Mouse (Mus musculus): ENCODE results near the gene Cd151. TPM values are rescaled to one million over a fixed set of nuclear protein-coding genes. Genes with fewer than 3 reads are reported as not detected.

The Cd151 gene
- polyA plus RNA-seq (2017; shearing (Covaris generic)): 10 to 100 TPM in 1 of 2 experiments, 1 to 10 TPM in 1; 7.8 to 12.0 TPM

DNA sequence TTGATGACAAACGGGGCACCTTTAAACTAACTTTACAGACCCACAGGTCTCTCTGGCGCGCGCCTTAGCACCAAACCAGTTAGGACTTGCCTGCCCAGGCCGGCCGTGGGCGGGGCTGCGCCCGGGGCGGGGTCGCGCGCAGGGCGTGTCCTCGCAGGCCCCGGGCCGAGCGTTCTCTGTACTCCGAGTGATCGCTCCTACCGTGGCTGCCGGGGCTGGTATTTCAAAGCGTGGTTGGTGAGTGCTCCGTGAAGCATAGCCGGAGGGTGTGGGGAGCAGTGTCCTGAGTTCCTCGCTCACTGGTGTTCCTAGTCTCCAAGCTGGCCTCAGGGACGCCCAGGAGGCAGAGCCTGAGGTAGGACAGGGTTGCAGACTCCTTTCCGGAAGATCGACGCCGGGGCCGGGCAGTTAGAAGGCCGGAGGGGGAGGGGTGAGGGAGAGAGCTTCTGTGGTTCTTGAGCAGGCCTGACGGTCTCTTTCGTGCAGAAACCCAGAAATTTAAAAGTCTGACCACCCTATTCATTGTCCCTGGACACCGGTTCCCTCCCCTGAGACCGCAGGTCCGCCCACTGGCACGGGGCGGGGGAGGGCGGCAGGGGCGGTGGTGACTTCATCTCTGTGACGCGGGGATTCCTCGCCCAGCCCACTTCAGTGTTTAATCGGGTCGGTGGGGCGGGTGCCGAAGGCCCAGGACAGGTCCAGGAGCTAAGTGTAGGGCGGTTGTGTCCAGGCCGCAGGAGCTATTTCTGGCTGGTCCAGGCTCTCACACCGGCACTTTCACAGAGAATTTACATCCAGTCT, at the start of gene Cd151:
Gene Cd151 (plus strand): TSS at position 163 of the 801 bp plus-strand sequence.
- ATAC-seq: peak; percentile 74

DNA sequence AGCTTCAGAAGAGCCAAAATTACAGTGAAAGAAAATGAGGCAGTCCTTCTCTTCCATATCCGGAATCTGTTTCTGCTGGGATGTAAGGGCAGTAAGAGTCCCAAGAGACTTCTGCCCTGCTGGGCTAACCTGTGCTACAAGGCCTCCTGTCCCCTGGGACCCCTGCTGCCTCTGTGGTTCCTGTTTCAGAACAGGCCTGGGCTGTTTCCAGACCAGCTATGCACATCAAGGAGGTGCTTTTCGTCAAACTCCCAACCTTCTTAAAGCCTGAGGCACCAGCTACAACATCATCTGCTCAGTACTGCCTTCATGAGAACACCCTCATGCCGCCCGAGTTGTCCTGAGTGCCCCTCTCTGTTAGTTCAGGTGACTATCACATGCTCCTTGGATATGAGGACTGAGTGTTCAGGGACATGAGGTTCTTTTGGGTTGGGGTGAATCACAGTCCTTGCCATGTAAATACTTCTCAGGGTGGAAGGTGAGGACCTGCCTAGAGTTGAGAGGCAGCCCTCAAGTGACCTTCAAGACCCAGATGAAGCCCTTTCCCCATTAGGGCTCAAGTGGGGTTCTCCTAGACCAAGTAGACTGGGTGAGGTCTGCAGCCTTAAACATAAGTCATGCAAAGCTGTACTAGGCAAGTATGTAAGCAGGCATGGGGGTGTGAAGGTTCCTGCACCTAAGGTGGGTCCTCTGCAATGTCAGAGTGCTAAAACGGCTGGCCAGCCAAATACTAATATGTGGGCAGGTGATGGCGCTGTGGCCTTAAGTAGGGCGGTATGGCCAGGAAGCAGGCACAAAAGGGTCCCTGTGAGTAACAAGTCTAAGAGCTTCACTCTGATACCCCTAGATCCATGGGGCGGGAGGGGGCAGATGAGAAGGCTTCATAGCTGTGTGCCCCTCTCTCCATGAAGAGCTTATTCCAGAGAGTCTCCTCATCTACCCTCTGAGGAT, 49.2 kb upstream of the Cd151 start:
- ATAC-seq: no peak

DNA sequence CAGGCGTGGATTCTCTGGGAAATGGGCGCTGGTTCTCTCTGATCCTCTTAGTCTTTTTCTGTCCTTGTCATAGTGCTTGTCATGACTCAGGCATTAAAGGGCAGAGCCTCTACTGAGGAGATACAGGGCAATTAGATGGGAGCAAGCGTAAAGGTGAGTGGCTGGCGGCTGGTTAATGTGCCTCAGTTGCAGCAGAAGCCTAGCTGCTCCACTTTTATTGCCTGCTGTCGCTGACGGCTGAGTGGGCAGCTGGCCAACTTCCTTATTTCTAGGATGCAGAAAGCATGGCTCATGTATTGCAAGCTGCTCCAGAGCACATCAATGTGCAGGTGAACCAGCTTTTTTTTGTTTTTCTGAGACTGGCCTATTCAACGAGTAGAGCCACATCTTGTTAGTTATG, 48.2 kb upstream of the Cd151 start:
- no peak for ATAC-seq

DNA sequence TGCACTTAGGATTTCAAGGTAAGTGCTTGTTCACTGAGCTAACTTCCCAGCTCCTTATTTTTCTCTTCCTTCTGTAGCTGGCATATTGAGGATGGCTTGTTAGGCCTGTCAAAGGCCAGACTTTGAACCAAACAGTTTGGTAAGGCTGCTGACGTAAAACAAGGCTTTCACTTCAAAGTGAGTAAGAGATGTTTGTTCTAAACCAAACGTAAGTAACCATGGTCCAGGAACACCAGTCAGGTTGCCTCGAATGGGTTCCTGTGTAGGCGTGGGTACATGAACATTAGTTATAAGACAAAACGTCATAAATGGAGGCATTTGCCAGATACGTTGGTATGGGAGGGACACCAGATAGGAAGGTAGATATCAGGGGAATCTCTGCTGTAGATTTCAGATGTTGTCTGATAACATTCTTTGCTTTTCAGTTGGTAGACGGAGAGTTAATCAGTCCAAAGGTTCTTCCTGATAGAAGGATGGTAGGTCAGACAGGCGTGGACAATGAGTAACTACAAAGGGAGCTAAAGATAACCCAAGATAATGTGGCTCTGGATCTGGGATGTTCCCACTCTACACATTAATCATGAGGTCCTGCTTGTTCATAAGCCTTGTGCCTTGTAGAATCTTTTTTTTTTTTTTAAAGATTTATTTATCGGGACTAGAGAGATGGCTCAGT, 47.0 kb upstream of the Cd151 start:
- no peak for ATAC-seq

GRCm38 (mm10) chr7:141423811-141424210, 43.4 kb upstream of the Cd151 start:
- ATAC-seq: no peak

GRCm38 (mm10) chr7:141426948-141427730, 40.1 kb upstream of the Cd151 start:
- no peak for ATAC-seq

DNA sequence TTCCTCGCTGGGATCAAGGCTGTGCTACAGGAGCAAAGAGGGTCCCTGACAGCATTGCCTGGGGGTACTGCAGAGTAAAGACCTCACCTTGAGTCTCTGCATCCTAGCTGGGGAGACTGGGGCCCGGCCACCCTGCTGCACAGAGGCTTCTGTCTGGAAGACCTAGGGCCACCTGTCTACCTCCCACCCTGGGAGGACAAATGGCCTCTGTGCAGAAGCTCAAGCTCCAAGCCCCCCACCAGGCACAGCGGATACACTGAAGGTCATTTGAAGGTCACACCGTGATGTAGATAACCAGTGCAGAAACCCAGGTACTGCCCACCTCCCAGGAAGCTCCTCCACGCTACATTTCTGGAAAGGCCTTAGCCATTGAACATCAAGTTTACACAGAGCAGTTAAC, 38.5 kb upstream of the Cd151 start:
- ATAC-seq: no peak

DNA sequence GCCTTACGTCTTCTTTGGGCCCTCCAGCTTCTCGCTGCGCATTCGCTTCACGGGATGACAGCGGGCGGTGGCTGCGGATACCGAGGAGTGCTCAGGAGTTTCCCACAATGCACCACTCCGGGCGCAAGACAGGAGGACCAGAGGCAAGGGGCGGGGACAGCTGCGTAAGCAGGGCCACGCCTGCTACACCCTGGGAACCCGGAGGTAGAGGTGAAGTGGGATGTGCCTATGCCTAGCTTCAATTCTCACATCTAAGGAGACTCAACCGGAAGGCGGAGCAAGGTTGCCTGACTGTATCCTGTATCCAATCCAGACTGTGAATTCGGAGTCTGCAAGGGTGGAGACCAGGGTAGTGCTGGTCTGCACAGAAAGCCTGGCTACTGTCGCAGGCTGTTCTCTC, 37.9 kb upstream of the Cd151 start, which contains the start of gene Cend1:
Gene Cend1 (minus strand): TSS at position 182 of the 400 bp plus-strand sequence.
- no peak for ATAC-seq

DNA sequence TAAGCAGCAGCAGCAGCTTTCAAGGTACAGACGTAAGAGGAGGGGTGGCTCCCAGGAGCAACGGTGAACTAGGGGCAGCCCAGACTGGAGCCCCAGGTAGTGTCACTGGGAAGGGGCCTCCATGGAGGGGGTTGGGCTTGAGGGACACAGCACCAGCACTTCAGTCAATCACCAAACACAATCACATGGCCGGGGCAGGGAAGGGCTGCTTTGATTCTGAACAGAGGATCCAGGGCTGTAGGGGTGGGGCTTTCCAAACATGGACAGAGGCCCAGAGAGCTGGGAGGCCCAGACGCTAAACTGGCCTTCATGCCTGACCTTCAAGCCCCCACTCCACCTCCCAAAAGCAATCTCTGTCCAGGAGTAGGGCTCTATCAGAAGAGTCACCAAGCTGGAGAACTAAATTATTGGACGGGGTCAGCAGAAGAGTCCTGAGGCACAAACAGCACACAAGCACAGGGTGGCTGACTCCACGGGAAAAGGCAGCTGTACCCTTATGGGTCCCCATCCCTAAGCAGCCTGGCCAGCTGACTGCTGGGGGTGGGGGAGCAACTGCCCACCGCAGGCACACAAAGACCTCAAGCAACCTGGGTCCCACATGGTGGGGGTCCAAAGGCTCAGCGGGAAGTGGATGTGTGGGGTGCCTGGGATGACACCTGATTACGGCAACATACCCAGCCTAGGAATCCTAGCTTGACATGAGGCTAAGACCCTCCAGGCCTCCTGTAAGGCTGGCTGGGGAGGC, 37.2 kb upstream of the Cd151 start:
- no peak for ATAC-seq

DNA sequence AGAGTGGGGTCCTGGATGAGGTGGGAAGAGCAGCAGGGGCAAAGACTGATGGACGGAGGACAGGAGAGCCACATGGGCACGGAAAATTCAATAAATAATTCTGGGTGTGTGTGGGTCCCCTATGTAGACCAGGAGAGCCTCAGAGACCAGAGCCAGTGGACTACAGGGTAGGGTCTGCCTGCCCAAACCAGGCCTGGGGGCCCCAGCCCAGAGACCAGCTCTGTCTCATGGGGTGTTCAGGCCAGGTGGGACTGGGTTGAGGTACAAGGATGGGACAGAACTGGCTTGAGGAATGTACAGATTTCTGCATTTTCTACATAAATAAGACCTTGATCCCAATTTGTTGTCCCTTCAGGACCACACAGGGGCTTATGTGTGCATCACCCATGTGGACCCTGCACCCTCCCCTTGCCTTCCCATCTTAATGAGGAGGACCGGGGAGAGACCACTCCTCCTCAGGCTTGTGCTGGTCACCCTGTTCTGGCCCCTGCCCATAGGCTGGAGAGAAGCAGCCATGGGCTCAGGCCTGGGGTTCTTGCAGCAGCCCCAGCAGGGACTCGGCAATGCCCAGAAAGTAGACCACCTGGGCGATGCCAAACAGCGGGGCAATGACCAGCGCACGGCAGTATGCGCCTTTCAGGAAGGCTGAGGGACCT, 36.5 kb upstream of the Cd151 start:
- ATAC-seq: no peak

GRCm38 (mm10) chr7:141431434-141432185, 35.6 kb upstream of the Cd151 start:
- ATAC-seq: no peak

DNA sequence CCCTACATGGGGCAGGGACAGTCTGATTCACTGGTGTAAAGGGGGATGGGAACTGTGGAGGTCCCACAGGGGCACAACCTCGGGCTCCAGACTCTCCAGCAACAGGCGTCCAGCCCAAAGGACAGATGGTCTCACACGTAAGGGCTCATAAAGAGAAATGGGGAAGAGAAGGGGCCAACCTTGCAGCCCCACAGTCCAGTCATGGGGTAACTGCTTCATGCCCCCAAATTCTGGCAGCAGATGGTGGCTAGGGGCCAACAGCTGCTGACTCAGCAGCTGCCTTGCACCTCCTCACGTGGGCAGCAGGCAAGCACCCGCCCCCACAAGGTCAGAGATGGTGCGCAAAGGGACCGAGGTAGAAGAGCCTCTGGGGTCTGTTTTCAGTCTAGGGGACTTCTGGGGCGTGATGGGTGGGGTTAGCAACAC, 35.0 kb upstream of the Cd151 start:
- ATAC-seq: no peak

DNA sequence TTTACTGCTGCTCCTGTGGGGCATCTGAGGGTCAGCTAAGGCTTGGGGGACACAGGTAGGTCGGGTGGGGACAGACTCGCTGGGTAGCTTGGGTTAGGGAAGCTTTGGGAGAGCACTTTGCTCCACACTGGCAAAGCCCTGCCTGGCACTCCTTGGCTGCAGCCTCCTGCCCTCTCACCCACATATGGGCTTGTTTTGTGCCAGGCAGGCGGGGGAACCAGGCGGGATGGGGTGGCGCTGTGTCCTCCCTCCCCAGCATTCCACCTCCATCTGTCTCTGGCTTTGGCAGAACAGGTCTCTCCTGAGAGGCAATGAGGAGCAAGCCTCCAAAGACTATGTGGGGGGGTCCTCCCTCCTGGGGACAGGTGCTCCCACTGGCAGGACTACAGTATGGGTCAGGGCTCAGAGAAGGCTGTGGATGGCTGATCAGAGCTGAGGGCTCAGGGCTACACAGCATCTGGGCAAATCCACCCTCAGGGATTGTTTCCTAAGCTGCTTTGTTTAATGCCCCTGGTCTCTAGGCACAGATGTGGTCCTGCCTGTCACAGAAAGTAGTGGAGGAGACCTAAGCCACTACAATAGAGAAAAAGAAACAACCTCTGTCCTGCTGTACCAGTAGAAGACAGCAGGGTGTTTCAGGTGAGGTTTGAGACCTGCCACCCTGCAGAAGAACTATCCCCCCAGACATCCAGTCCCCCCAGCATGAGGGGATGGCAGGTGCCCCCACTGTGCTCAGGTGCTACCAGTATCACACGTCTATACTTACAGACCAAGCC, 34.3 kb upstream of the Cd151 start:
- no peak for ATAC-seq

DNA sequence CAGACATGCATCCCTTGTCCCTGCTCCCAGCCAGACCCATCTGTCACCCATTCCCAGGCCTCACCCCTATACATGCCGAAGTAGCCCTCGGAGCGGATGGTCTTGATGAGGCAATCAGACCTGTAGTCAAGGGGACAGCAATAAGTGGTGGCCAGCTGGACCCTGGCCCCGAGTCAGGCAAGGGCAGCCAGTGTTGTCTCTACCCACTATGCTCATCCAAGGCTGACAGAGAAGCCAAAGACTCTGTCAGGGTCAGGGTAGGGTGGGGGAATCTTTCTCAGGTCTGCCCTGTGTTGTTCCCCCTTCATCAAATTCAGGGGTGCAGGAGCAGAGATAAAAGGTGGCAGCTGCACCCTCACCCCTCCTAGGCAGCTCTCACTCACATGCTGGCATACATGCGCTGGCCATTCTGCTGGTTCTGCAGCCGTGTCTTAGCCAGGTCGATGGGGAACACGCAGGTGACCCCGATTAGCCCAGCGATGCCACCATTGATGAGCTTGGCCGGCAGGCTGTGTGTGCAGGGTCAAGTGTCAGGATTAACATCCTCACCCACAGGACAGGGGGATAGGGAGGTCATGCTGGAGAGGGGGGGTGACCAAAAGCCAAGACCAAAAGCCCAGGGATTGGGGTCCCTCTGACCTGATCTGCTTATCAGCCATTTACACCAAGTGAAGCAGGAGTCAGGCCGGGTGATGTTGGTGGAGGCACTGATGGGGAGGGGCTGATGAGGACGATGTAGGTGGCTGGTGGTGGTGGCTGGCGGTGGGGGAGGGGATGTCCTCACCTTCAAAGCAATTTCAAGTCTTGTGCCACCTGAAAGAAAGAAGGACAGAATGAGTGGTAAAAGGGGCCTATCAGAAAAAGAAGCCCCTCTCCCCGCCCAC, 33.4 kb upstream of the Cd151 start:
- ATAC-seq: no peak

- ATAC-seq: no peak
Observed at GRCm38 (mm10) chr7:141434464-141434863, 32.7 kb upstream of the Cd151 start.

DNA sequence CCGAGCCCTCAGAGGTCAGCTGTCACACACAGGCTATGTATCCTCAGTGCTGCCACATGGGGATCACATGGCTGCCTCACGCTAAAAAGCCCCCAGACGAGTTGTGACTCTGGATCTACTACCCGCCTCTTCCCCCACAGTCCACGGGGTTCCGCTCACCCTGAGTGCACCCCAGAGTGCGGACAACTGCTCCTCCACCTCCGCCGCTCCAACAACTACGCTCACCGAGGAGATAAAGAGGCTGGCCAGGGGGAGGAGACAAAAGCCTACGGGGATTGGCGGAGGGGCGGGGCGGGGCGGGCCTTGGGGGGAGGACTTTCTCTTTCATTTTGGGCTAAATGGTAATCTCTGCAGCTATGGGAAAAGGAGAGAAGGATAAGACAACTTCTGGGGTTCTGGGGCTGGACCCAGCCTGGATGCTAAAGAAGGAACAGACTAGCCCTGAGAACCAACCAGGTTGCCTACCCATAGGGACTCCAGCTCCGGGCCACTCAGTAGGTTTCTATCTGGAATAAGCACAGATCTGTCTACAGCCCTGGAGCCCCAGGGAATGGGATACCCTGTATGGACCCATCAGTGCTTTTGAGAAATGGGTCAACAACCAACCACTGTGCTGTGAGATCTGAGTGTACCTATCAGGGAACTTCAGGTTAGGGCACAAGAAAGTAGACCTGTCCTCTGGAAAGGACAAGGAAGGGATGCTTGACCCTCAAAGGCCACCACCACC, 31.9 kb upstream of the Cd151 start:
- peak; percentile 63 for ATAC-seq

DNA sequence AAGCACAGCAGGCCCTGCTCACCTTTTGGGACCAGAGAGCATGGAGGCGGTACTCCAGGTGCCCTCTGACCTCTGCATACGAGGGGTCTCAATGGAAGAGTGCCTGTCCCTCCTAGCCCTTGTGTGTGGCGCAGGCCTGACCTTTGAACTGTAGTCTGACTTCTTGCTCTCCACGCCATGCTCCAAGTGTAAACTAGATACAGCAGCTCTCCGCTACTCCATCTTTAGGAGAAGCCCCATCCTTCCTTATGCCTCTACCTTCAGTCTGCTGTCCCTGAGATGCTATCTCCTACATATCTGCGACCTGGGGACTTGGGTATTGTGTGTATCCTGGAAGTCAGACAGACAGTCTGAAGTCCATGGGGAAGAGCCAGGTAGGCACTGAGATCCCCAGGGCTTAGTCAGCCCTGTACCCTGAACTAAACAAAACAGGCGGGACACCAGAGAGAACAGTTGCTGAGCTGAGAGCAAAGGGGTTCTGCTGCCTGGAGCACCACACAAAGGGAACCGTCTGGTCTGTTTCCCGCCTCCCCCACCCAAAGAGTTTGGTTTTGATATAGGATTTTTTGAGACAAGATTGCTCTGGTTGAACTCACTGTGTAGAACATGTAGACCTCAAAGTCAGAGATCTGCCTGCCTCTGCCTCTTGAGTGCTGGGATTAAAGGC, 31.2 kb upstream of the Cd151 start:
- no peak for ATAC-seq
